Mouse (Mus musculus) left cerebral cortex, postnatal 4 days (tissue): Measurements from ENCODE around the gene Calhm2. TPM values are rescaled to one million over a fixed set of nuclear protein-coding genes. Genes with fewer than 3 reads are reported as not detected.
"Not testable (repeated sequence)": the region's sequence is repeated elsewhere in the genome, so short reads cannot be mapped to it uniquely, and the experiment has no call there.

Experiments used
- DNase-seq: peaks from one replicate; pipeline ENCODE4 v3.0.0-alpha.2; 2022
- intact Hi-C: fragments of 180-260 bp; cut with DNase I; formaldehyde crosslinking; loops from one replicate; pipeline ENCODE4 v1.15.1; 2025
- total RNA-seq, 2 experiments: library from RNA; stranded (reverse); gene quantifications; 2 replicates each; pipeline ENCODE4 v1.2.3; 2021

Gene Calhm2
- total RNA-seq, 2 experiments from 2014 or later = 1.2 to 2.2 TPM

- intact Hi-C loops = no loop called here
- no peak for DNase-seq
These were observed 15.7 kb upstream of the Calhm2 start for GRCm38 (mm10) chr19:47153767-47154166.

DNA sequence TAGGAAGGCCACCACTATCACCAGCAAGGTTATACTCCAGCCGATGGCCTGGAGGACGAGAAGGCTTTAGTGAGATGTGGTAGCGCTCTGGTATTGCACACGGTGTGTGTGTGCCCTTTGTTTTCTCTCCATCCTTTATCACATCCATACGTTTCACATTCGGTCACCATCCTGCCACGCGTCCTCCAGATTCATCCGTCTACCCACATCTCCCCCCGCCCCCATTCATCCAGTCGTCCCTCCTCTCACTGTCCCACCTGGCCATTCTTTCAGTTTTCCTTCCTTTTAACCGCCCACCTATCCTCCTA lies 13.9 kb upstream of the Calhm2 start:
- DNase-seq = no peak
- intact Hi-C loops = no loop called here

DNA sequence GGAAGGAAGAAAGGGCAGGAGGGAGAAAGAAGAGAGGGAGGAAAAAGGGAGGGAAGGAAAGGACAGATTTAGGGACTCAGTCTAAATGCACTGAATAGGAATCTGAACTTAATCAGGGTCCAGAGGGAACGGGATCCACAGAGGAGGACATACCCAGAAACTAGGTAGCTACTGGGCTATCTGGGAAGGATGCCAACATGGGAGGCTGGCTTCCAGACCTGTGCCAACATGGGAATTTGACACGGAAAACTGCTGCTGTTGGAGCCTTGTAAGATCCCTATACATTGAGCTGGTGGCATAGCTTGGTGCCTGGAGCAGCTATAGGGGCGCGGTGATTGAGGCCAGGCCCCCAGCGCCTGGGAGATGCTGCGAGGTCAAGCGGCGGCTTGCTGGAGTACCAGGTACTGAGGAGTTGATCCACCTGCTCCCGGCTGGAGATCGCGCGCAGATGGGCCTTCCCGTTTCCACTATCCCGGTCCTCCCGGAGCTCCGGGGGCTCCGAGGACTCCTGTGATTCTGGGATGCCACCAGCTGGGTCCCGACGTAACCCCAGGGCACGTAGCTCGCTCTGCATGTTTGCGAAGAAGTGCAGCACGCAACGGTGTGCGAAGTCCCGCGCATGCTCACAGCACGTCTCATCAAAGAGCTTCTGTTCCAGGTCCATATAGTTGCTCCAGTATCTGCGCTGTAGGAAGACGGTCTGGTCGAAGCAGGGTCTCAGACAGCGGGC lies 13.4 kb upstream of the Calhm2 start:
- DNase-seq = peak; percentile 41
- intact Hi-C loops = no loop called here

DNA sequence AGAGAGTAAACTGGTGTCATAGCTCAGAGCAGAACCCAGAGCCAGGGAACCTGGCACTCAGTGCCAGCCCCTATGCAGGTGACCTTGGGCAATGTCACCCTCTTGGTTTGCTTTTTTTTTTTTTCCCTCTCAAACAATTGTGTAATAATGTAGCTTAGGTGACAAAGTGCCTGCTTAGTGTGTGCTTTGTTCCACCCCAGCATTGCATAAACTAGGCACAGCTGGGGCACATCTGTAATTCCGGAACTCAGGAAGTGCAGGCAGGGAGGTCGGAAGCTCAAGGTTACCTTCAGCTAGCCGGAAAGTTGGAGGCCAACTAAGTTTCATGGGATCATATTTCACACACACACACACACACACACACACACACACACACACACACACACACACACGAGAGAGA lies 11.8 kb upstream of the Calhm2 start:
- no peak for DNase-seq
- intact Hi-C loops = no loop called here

- intact Hi-C loops = no loop called here
- no peak for DNase-seq
These were observed 10.3 kb upstream of the Calhm2 start for GRCm38 (mm10) chr19:47148267-47148847.

GRCm38 (mm10) chr19:47144154-47144553 lies 6.1 kb upstream of the Calhm2 start, which contains the start of gene Calhm1:
TSS of gene Calhm1 (minus strand) at chr19:47144254.
- DNase-seq = no peak
- intact Hi-C loops = no loop called here

- no peak for DNase-seq
- intact Hi-C loops = no loop called here
These were observed 4.3 kb upstream of the Calhm2 start for GRCm38 (mm10) chr19:47142438-47142837.

DNA sequence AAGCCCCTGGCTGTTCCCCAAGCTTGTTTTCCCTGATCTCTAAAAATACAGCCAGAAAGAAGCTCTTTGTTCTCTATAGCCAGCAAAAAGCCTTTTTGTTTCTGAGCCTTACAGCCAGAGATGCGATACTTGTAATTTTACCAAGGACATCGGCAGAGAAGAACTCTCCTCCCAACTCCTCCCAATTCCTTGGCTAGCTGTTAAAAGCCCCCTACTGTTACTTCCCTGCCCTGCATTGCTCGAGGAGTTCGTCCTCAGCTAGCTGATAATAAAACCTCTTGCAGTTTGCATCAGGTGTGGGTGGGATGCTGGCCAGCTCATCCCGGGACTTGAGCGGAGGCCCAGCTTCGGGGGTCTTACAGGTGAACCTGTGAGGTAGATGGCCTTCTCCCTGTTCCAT lies 1.5 kb upstream of the Calhm2 start:
- intact Hi-C loops = not testable (repeated sequence)

GRCm38 (mm10) chr19:47137051-47137581 lies 978 bp downstream of the Calhm2 start:
- intact Hi-C loops = no loop called here

More for the DNA sequence above, 1.5 kb upstream of the Calhm2 start:
- not testable (repeated sequence) for DNase-seq

GRCm38 (mm10) chr19:47136170-47136569 lies 1.9 kb downstream of the Calhm2 start:
- intact Hi-C loops = no loop called here
- no peak for DNase-seq

More at GRCm38 (mm10) chr19:47137051-47137581, 978 bp downstream of the Calhm2 start:
- DNase-seq = no peak

DNA sequence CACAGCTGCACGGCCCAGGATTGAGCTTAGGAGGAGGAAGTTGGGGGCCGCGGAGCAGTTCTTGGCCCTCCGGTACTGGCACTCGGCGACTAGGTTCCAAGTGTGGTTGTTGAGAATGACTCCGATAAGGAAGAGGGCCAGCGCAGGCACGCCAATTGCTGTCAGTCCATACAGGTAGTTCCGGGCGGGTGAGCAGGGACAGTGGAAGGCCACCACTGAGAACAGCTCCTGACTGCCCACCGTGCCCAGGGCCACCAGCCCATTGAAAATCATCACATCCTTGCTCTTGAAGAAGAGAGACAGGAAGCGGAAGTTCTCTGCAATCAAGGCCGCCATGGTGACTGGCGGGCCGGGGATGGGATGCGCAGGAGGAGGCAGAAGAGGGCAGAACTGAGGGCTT lies 2.5 kb downstream of the Calhm2 start:
- DNase-seq = no peak
- intact Hi-C loops = no loop called here

- DNase-seq = no peak
- intact Hi-C loops = no loop called here
These were observed 4.9 kb downstream of the Calhm2 start for GRCm38 (mm10) chr19:47133161-47133560.

- intact Hi-C loops = no loop called here
- no peak for DNase-seq
These were observed 7.5 kb downstream of the Calhm2 start for GRCm38 (mm10) chr19:47130551-47131125.

GRCm38 (mm10) chr19:47128835-47129234 lies 9.3 kb downstream of the Calhm2 start:
- intact Hi-C loops = no loop called here
- no peak for DNase-seq

DNA sequence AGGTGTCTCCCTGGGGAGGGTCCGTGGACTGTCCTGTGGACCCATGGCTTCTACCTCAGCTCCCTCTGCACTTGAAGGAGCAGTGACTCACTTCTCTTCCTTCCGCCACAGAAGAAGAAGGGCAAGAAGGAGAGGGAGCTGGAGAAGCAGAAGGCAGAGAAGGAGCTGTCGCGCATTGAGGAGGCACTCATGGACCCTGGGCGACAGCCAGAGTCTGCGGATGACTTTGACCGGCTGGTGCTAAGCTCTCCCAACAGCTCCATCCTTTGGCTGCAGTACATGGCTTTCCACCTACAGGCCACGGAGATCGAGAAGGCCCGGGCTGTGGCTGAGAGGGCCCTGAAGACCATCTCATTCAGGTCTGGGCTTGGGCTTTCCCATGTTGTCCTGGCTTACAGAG lies 9.9 kb downstream of the Calhm2 start:
- intact Hi-C loops = no loop called here
- DNase-seq = no peak

- intact Hi-C loops = loop anchor here (5.0 kb wide), 1 partner anchor 44 kb away; no protein-coding TSS in a partner anchor
- DNase-seq = peak; percentile 39
These were observed 15.3 kb downstream of the Calhm2 start for GRCm38 (mm10) chr19:47122802-47123201.

DNA sequence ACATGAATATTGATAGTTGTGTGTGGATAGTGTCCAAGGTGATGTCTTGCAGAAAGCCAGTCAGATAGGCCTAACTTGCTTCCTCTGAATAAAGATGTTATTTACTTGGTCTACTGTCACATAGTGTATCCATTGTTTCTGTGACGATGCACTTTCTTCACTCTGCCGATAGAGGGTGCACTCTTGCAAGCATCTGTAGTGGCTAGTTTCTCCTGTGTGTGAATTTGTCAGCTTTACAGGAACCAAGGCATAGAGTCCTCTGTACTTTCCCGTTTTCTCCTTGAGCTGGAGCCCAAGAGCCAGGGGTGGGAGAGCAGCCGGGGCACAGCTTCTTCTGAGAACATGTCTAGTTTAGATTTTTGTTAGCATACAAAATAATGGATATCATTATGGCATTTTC lies 17.0 kb downstream of the Calhm2 start:
- DNase-seq = no peak

DNA sequence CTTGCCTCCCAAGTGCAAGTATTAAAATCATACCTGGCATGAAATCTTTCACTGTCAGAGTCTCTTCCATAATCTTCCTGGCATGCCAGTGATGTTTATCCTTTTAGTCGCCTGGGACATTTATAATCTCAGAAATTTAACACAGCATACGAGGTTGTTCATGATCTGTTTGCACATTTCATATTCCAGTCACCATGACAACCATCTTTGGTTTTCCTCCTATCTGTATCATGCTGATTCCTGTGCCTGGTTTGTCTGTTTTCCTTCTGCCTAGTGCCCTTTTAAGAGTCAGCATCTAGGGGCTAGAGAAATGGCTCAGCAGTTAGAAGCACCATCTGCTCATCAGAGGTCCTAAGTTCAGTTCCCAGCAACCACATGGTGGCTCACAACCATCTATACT lies 19.5 kb downstream of the Calhm2 start:
- DNase-seq = no peak
- intact Hi-C loops = no loop called here

More for the DNA sequence above, 17.0 kb downstream of the Calhm2 start:
- intact Hi-C loops = loop anchor here (5.0 kb wide), 1 partner anchor 46 kb away; no protein-coding TSS in a partner anchor

DNA sequence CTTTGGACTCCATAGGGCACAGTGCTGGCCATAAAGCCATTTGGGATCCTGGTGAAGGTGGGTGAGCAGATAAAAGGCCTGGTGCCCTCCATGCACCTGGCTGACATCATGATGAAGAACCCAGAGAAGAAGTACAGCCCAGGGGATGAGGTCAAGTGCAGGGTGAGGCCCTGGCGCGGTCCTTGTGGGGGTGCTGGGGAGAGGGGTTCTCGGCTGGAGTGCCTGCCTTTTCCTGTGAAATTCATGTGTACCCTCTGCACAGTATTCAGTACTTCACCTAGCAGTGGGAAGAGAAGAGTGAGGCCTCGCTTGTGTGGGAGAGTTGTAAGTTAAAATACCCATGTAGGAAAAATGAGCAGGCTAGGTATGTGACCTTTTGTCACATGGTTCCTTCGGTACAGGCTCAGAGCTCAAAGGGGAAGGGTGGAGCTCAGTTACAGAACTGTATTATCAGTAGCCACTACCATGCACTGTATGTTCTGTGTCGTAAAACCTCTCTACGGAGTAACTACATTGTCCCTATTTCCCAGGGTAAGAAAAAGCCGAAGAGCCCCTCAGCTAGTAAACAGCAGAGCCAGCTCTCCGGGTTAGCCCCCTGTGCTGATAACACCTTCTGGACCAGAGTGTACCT lies 33.3 kb downstream of the Calhm2 start:
- intact Hi-C loops = no loop called here
- no peak for DNase-seq

GRCm38 (mm10) chr19:47101080-47101479 lies 37.0 kb downstream of the Calhm2 start:
- DNase-seq = no peak
- intact Hi-C loops = no loop called here

GRCm38 (mm10) chr19:47090550-47091156 lies 47.4 kb downstream of the Calhm2 start, which contains the start of the genes Usmg5 and Pdcd11:
TSS of gene Usmg5 (minus strand) at chr19:47090647.
TSS of gene Pdcd11 (plus strand) at chr19:47090768.
- intact Hi-C loops = no loop called here

More at GRCm38 (mm10) chr19:47090550-47091156, 47.4 kb downstream of the Calhm2 start, which contains the start of the genes Usmg5 and Pdcd11:
- DNase-seq = peak; percentile 96
